Mouse (Mus musculus): ENCODE results near the gene H2afj.

The H2afj gene

DNA sequence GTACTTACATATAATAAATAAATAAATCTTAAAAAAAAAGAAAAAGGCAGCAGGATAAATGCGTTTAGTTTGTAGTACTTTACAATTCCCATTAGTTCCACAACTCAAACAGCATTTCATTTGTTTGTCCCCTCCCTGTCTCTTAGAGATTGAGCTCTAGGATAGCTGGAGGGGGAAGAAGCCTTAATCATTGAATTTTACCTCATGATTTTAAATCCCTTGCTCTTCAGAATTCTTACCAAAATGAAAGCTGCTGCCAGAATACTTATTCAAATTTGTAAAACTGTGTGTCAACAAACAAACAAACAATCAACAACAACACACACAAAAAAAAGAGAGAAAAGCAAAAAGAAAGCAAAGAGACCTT, 2.7 kb upstream of the H2afj start:
- no peak for DNase-seq (ENCODE audit: low spot score in 2 of 2)

DNA sequence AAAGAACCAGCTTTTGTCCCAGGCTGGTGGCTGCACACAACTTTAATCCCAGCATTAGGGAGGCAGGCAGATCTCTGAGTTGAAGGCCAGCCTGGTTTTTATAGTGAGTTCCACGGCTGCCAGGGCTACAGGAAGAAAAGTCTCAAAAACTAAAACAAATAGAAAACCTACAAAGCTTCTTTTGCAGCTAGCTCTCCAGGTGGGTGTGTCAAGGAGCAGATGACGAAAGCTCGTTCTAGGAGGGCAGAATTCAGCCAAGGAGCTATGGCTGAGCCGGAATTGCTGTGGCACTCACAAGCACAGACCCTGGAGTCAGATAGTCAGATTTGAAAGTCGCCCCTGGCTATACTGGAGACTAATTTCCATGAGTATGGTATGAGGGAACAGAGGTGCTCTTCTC, 1.2 kb upstream of the H2afj start:
- DNase-seq (ENCODE audit: low spot score in 2 of 2): no peak

DNA sequence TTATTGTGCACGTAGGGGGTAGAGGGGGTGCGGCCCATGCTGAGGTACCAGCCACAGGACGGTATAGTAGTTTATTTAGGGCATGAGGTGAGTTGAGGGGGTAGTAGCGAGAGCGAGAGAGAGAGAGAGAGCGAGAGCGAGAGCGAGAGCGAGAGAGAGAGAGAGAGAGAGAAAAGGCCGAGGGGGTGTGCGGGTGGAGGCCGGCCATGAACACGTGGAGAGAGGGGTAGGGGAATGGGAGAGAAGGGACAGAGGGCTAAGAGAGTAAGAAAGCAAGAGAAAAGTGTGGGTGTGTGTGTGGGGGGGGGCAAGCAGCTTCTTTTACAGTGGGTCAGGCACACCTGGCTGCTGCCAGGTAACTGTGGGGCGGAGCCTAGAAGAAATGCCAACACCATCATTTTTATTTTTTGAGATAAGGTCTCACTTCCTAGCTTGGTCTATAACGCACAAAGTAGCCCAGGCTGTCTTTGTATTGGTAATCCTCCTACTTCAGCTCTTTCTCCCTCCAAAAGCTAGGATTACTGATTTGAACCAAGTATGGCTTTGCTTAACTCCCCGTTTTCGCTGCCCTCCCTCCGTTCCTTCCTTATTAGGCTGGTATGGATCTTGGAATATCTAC, 540 bp upstream of the H2afj start:
- DNase-seq (ENCODE audit: low spot score in 2 of 2): no peak

DNA sequence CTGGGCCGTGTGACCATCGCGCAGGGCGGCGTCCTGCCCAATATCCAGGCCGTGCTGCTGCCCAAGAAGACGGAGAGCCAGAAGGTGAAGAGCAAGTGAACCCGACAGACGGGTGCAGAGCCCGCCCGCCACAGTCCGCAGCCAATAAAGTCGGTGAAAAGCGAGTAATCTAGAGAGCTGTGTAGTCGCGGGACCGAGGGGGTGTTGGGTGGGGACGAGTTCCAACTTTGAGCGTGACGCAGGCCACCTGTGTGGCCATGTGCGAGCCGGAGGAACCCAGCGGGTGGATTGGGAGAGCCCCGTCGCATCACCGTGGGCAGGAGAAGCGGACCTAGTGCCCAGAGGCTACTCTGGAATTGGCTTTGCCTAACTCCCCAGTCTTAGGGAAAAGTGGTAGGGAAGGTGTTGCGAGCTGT, 595 bp downstream of the H2afj start:
- peak; percentile 43 to 51 for DNase-seq (ENCODE audit: low spot score in 2 of 2)

DNA sequence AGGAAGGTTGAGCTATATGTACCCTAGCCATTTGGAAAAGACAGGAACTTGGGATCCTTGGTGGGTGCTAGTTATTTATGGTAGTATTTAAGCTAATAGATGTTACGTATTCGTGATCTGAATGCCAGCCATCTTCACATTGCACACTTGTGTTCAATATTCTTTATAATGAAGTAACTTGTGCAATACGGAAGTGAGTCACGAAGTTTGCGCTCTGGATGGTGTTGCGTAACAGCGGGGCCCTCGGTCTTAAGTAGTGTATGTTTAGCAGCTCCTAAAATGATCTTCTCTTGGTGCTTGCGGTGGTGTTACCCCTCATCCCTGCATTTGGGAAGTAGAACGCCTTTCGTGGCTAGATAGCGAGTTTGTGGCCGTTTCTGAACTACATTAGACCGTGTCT, 1.0 kb downstream of the H2afj start:
- peak; percentile 55 to 70 for DNase-seq (ENCODE audit: low spot score in 2 of 2)

DNA sequence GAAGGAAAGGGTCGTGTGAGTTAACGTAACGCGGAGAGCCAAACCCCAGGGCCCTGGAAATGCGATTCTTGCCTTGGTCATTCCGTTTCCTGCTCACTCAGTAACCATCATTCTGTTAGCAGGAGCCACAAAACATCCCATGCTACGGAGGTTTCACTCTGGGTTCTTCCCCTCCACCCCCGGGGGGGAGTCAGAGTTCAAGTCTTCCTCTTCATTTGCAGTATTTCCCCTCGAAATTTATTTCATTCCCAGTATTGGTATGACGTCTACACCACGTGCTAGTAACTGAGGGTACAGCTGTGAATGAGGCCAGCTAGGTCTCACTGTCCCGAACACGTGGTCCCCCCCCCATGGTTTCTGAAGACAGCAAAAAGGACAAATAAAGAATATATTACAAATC, 1.6 kb downstream of the H2afj start:
- DNase-seq (ENCODE audit: low spot score in 2 of 2): no peak

DNA sequence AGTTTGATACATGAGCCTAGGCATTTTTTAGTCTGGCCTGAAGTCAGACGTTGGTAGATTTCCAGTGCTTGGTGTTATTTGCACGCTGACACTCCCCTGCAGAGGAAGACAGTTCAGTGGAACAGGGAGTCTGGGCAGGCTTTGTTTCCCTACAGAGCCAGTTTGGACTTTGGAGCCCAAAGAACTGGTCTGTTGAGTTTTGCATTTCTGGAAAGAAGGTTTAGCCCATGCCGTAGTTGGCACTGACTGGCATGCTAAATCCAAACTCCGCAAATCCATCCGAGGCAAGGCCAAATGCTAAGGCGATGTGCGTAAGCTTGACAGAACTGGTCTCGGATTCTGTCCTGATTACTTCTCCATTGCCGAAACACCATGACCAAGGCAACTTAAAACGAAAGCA, 3.2 kb downstream of the H2afj start:
- no peak for DNase-seq (ENCODE audit: low spot score in 2 of 2)

DNA sequence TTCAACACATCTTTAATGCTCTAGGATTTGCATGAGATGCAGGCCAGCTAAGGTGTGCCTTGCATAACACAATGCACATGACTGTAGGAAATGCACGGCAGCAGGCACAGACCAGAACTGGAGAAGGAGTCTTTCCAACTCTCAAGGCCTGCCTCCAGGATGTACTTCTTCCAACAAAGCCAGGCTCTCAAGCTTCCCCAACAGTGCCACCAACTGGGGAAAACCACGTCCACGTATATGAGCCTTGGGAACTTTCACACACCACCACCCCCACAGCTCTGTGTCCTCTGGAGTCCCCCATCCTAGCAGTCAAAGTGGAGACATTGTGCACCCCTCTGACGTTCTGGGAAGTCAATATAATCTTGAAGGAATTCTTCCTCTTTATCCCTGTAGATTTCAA, 5.1 kb downstream of the H2afj start:
- no peak for DNase-seq (ENCODE audit: low spot score in 2 of 2)

DNA sequence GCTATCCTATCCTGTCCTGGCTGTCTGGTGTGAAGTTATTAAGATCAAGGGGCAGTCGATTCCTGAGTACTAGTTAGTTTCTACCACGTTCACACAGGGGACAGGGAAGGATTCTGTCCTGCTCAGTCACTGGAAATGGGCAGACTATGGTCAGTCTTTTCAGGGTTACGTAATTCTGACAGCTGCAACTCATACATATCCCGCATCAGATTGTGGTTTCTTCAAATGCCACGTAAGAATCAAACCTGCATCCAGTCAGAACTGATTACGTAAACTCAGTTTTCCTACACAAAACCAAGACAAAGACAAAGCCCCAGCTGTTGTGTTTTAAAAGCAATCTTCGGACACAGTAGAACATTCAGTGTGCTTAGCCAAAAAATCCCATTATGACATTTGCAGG, 7.3 kb downstream of the H2afj start:
- DNase-seq (ENCODE audit: low spot score in 2 of 2): no peak

DNA sequence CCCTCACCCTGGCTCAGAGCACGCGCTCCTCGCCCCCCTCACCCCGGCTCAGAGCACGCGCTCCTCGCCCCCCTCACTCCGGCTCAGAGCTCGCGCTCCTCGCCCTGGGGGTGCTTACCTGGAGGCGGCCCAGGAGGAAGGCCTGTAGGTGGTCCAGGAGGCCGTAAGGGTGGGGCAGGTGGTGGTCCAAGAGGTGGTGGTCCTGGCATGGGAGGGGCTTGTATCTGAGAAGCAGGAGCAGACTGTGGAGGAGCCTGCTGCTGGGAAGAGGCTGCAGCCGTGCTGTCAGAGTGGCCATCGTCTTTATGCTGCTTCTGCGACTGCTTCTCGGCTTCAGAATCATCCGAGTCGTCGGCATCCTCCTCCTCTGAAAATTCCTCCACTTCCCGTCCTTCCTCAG, 8.8 kb downstream of the H2afj start:
- no peak for DNase-seq (ENCODE audit: low spot score in 2 of 2)

DNA sequence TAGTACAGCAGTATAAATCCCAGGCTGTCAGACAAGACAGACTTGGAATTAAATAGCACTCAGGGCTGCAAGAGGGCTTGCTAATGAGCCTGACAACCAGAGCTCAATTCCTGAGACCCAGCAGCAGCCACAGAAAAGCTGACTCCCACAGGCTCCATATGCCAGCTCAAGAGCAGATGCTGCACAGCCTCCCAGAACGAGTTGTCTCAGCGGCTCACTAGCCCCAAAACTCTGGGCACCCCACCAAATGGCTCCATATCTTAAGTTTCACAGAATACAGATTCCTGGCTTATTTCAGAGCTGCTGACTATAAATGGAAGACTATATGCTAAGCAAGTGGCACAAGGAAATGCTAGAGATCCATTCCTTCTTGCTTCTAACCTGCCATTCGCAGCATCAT, 9.5 kb downstream of the H2afj start:
- no peak for DNase-seq (ENCODE audit: low spot score in 2 of 2)

DNA sequence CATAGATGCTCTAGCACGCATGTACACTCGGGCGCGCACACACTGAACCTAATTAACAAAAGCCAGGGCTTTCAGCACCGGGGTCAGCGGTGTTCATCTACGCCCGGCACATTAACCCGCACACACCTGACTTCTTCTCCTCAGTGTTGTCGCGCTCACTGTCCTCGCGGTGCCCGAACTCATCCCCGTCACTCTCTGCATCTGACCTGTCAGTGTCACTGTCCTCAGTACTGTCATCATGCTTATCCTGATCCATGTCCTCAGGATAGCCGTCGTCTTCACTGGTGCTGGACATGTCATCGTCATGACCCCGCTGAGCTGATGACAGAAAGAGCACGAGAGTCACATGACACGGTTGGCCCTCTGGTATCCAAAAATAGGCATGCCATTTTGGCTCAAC, 12.3 kb downstream of the H2afj start:
- DNase-seq (ENCODE audit: low spot score in 2 of 2): no peak

DNA sequence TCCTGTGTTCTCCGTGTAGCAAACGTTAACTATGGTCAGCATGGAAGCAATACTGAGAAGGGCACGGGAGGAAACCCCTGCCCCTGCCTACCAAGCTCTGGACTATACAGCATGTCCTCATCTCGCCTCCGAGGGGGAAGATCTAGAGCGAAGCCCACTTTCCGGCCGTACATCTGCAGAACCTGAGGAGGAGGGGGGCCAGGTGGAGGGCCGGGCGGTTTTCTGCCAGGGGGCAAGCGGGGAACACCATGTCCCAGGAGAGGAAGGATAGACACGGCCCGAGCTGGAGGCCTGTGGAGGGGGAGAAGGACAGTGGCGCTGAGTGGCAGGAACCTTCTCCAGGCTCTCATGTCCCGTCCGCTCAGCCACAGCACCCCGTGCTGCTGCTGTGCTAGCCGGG, 13.0 kb downstream of the H2afj start:
- DNase-seq (ENCODE audit: low spot score in 2 of 2): no peak

DNA sequence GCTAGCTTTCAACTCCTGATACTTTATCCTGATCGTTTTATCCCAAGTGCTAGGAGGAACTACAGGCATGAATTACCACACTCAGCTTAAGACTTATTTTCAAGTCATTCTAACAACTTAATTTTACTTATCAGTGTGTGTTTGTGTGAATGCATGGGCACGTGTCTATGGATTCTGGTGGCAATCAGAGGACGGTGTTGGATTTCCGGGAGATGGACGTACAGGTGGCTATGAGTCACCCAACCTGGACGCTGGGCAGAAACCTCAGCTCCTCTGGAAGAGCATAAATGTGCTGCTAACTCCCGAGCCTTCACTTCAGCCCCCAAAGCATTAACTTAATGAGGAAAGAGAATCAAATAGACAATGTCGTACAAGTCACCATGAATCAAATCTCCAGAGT, 16.9 kb downstream of the H2afj start:
- DNase-seq (ENCODE audit: low spot score in 2 of 2): no peak

DNA sequence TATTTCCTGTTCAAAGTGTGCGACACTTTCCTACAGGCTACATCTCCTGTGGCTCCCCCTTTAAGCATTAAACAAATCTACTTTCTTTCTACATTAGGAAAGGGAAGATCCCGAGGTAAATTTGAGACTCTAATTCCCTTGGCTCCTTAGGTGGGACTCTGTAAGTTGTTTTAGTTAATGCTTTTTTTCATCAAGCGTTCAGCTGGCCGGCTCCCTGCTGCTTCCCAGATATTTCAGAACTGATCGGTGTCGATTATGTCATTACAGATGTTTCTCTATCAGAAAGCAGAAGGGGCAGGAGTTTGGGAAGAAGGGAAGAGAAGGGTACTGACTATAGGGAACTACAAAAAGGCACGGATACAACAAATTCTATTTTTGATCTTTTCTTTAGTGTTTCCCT, 19.1 kb downstream of the H2afj start:
- DNase-seq (ENCODE audit: low spot score in 2 of 2): no peak

DNA sequence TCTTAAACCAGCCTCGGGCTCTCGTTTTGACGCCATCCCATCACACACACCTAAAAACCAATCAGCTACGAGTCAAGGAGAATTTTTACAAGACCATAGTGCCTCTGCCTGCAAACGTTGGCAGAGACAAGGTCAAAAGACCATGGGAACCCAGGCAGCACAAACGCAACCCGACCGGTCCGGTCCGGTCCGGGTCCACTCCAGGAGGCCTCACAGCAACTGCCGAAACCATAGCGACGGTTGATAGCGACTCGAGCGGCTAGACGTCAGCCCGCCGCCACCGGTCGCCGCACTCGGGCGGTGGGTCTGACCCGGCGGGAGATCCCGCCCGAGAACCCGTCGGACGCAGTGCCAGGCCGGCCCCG, 19.5 kb downstream of the H2afj start, which contains the start of gene BC049715:
BC049715 (plus strand) TSS at position 111 of the 365 bp plus-strand sequence.
- DNase-seq (ENCODE audit: low spot score in 2 of 2): no peak

DNA sequence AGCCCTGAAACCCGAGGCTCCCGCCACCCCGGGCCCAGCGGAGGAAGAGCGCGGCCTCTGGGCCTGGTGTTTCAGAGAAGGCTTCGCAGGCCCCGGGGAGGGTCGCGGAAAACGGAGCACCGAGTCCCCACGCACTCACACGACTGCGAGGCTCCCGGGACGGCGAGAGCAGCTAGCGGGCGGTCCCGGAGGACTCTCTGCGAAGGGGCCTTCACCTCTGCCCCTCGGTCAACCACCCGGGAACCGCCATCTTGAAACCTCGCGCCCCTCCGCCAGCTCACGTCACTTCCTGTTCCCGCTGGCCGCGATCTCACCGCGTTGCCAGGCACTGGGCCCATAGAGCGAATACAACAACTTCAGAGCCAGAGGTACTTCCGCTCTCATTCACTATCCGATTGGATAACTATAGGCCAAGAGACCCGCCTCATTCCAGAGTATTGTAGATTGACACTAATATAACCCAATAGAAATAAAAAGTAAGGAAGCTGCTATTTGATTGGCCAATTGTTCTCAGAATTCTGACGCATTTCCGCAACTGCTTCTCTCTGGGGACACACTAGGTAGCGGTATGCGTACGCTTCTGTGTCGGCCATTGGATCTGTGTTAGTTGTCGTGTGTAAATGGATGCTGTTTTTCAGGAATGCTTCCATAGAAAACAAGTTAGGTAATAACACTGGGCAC, 20.0 kb downstream of the H2afj start, which contains the start of gene Wbp11:
Wbp11 (minus strand) TSS at position 353 of the 681 bp plus-strand sequence.
- peak; percentile 95 to 97 for DNase-seq (ENCODE audit: low spot score in 2 of 2)

DNA sequence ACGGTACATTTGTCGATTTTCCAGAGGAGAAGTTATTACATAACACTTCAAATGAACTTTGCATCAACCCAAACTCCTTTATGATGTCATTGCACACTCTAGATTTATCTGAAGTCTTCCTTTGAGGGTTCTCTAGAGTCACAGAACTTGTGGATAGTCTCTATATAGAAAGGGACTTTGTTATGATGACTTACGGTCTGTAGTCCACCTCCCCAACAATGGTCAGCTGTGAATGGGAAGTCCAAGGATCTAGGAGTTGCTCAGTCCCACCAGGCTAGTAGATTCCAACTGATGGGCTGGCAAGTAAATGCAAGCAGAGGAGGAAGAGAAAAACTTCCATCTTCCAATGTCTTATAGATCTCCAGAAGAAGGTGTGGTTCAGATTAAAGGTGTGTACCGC, 20.6 kb downstream of the H2afj start:
- DNase-seq (ENCODE audit: low spot score in 2 of 2): no peak

DNA sequence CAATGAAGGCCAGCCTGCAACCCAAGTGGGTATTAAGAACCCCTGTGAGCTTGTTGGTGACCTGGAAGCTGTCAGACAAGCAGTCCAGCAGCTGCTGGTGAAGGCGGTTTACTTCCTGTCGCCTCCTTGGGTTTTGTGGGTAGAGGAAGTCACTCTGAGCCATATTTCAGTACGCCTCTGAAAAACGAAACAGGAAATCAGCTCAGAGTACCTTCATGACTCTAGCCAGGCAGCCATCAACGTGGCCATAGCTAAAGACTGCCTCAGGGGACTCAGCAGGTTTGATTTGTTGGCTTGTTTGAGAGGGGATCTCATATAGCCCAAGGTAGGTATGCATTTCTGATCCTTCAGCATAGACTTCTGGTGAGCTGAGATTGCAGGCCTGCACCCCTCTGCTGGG, 23.7 kb downstream of the H2afj start:
- DNase-seq (ENCODE audit: low spot score in 2 of 2): peak; percentile 42 to 46

DNA sequence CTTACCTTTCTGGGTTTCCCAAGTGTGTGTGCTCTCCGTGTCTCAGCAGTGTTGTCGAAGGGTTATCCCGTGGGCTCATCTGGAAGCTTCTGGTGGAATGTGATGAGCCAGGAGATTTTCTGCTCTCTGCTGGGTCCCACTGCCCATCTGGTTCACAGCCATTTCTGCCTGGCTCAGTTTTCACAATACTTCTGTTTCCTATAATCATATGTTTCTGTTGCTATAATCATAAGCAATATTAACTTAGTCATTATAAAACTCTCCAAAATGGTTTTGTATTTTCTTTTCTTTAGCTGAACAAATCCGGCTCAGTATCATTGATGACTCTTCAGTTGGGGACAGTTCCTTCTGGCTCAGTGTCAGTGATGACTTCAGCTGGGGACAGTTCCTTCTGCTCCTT, 27.3 kb downstream of the H2afj start, which contains the start of gene Smco3:
Smco3 (minus strand) TSS at position 101 of the 400 bp plus-strand sequence.
- no peak for DNase-seq (ENCODE audit: low spot score in 2 of 2)

DNA sequence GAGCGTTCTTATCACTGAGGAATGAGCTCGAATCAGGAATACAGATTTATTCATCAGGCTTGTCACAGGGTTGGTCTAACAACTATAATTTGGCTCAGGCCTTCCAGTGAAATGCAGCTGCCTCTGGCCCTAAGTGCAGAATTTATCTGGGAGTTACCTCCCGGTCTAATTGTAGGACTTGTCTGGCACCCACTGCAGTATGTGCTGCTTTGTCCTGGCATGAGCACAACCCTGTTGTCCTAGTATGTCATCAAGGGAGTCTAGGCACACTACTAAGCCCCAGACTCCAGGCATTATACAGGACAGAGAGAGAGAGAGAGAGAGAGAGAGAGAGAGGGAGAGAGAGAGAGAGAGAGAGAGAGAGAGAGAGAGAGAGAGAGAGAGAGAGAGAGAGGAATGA, 29.3 kb downstream of the H2afj start:
- DNase-seq (ENCODE audit: low spot score in 2 of 2): no peak

DNA sequence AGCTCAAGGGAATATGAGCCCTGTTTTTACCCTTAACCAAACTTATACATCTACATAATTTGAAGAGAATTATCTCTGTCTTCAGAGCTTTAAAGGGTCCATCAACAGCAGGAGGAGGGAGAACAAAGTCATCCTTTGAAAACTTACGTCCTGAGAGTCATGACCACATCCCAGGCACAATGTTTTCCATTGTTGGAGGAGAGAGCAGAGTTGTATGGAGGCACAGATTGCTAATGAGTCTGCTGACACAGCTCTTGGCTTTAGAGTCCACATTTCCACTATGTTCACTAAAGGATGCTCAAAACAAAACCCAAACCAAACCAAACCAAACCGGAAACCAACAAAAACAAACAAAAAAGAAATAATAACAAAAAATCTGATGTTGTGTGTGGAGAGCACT, 36.9 kb downstream of the H2afj start:
- DNase-seq (ENCODE audit: low spot score in 2 of 2): no peak

DNA sequence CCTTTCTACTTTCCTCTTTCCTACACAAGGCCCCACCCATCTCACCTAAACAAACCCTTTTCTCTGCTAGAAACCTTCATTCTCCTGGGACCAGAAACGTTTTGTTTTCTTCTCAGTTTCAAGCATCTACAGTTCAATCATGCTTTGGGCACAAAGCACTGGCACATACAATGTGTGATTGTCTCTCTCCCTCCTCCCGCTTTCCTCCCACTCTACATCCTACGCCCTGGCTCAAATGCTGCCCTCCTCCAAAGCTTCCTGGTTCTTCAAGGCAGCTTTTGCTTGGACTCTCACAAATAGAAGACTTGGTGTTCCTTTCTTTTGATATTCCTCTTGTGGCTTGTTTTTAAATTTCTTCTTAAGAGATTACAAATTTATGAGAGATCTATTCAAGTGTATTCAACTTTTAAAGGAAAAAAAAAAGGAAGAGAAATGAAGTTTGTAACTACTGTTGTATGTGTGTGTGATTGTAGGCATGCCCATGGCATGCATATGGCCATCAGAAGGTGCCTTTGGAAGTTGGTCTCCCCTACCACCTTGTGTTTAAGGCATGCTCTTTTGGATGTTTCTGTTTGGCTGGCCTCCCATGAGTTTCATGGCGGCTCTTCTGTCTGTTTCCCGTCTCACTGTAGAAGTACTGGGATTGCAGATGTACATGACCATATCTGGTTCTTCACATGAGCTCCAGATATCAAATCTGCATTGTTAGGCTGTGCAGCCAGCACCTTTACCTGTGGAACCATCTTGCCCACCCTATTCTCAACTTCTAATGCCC, 37.8 kb downstream of the H2afj start:
- no peak for DNase-seq (ENCODE audit: low spot score in 2 of 2)

Measured in spleen, postnatal 36 days (tissue).